Mouse (Mus musculus) hindbrain, embryonic 11.5 days (tissue): ENCODE results near the gene Foxd3. TPM values are rescaled to one million over a fixed set of nuclear protein-coding genes. Genes with fewer than 3 reads are reported as not detected.
A peak's percentile ranks its signal among the peaks of the same experiment; 100 is the strongest.

Experiments used
- ATAC-seq: fragments of 200-750 bp; cut with Nextera tagmentation; 2 replicates; pipeline ENCODE4 v1.8.0; 2017; ENCODE audit warnings: mild to moderate bottlenecking, moderate TSS enrichment, moderate library complexity; ENCODE audit not compliant: low FRiP score
- DNase-seq: peaks from one replicate; pipeline ENCODE4 v3.0.0-alpha.2; 2015; ENCODE audit warnings: low spot score
- H3K27ac ChIP-seq: fragments of 300-500 bp; sonication (generic); 2 replicates; pipeline ENCODE4 v1.5.1; 2014; ENCODE audit warnings: mild to moderate bottlenecking, low read depth, low read length
- H3K27me3 ChIP-seq: fragments of 300-500 bp; sonication (generic); 2 replicates; pipeline ENCODE4 v1.6.1; 2014; ENCODE audit warnings: mild to moderate bottlenecking, low read length, moderate library complexity, mixed read lengths; ENCODE audit not compliant: control insufficient read depth, insufficient read depth
- H3K36me3 ChIP-seq: fragments of 300-500 bp; sonication (generic); 2 replicates; pipeline ENCODE4 v1.6.1; 2014; ENCODE audit warnings: mild to moderate bottlenecking, low read length, moderate library complexity, mixed read lengths; ENCODE audit not compliant: control insufficient read depth, insufficient read depth
- H3K4me1 ChIP-seq: fragments of 300-500 bp; sonication (generic); replicated peaks from 2 replicates; pipeline ENCODE4 v1.6.1; 2014; ENCODE audit warnings: low read length, mixed read lengths; ENCODE audit not compliant: control insufficient read depth, insufficient read depth
- H3K4me2 ChIP-seq: fragments of 300-500 bp; sonication (generic); replicated peaks from 2 replicates; pipeline ENCODE4 v1.6.1; 2014; ENCODE audit warnings: mild to moderate bottlenecking, low read depth, low read length
- H3K4me3 ChIP-seq: fragments of 300-500 bp; sonication (generic); 2 replicates; pipeline ENCODE4 v1.5.1; 2014; ENCODE audit warnings: low read depth, low read length
- H3K9ac ChIP-seq: fragments of 300-500 bp; sonication (generic); 2 replicates; pipeline ENCODE4 v1.6.1; 2014; ENCODE audit warnings: low read depth, low read length
- H3K9me3 ChIP-seq: fragments of 300-500 bp; sonication (generic); 2 replicates; pipeline ENCODE4 v1.6.1; 2016; ENCODE audit warnings: low read length; ENCODE audit not compliant: control insufficient read depth
- WGBS: fragments of 180-500 bp; shearing (Covaris S2); extraction: QIAGEN DNeasy Blood & Tissue Kit; methylation state at CpG from one replicate; pipeline ENCODE4 v1.1.7; 2014; 5-methylcytosine and 5-hydroxymethylcytosine counted together
- polyA plus RNA-seq: library from polyadenylated mRNA; unstranded; fragments of >200 nt; fragmentation: Nextera tagmentation; extraction: Ambion mirVana; gene quantifications from 2 replicates; pipeline ENCODE4 v1.2.1, GENCODE M21; 2014

The Foxd3 gene
- polyA plus RNA-seq, 1 experiment from 2014 or later, result 2.2 TPM

GRCm38 (mm10) chr4:99683941-99684340 is 27.8 kb downstream of the Foxd3 start:
- H3K27ac ChIP-seq, result no peak overlapping the region
- ATAC-seq, result no peak
- no peaks in the 10 kb centered on the region for H3K4me1 ChIP-seq
- no peak overlapping the region for H3K9ac ChIP-seq
- H3K9me3 ChIP-seq, result no peaks in the 10 kb centered on the region
- no peak for DNase-seq
- no peaks in the 10 kb centered on the region for H3K27me3 ChIP-seq
- WGBS, result 85% methylated on average over 6 of the region's 6 CpGs
- H3K4me2 ChIP-seq, result no peak overlapping the region
- no peak overlapping the region for H3K4me3 ChIP-seq
- no peaks in the 10 kb centered on the region for H3K36me3 ChIP-seq

- DNase-seq (peak; percentile 6), ATAC-seq (no peak)
- H3K4me1 ChIP-seq, result no peaks in the 10 kb centered on the region
- H3K36me3 ChIP-seq, result no peaks in the 10 kb centered on the region
- 51% methylated on average over 5 of the region's 5 CpGs for WGBS
- no peak overlapping the region for H3K4me2 ChIP-seq
- H3K4me3 ChIP-seq, result no peak overlapping the region
- H3K27ac ChIP-seq, result no peak overlapping the region
- H3K9me3 ChIP-seq, result no peaks in the 10 kb centered on the region
- H3K9ac ChIP-seq, result no peak overlapping the region
- H3K27me3 ChIP-seq, result no peaks in the 10 kb centered on the region
Observed at GRCm38 (mm10) chr4:99686308-99686707, 30.2 kb downstream of the Foxd3 start.

Other genes with a start within 250 kb of the Foxd3 start
- gene Alg6, start 59.4 kb downstream of the Foxd3 start, polyA plus RNA-seq, result 13.9 and 18.4 TPM in 2 replicates
- 29.1 and 32.0 TPM in 2 replicates for gene Efcab7, start 172.9 kb downstream of the Foxd3 start, polyA plus RNA-seq